Mouse (Mus musculus) gastrocnemius, adult 8-10 months (tissue): ENCODE results near the gene Gpr61. TPM values are rescaled to one million over a fixed set of nuclear protein-coding genes. Genes with fewer than 3 reads are reported as not detected.

Experiments
- DNase-seq, 2 experiments: peaks; one replicate each; pipeline ENCODE4 v3.0.0; 2022; ENCODE audit warnings: low spot score in 2 of 2
- total RNA-seq, 4 experiments: library from RNA; stranded (reverse); gene quantifications; 2 replicates each; pipeline ENCODE4 v1.2.4; 2022

The Gpr61 gene
- total RNA-seq, 4 experiments from 2014 or later = not detected

DNA sequence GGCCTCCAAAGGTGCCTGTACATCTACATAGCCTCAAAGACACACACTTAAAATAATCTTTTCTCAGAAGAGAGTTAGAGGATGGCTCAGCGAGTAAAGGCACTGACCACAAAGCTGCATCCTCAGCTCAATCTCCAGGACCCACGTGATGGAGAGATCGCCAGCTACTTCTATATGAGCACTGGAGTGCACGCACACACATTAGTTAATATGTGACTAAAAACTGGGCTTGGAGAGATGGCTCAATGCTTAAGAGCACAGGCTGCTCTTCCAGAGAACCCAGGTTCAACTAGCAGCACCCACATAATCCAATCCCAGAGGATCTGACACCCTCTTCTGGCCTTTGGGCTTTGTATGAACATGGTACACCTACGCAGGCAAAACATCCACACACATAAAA is 23.5 kb downstream of the Gpr61 start:
- DNase-seq = no peak

DNA sequence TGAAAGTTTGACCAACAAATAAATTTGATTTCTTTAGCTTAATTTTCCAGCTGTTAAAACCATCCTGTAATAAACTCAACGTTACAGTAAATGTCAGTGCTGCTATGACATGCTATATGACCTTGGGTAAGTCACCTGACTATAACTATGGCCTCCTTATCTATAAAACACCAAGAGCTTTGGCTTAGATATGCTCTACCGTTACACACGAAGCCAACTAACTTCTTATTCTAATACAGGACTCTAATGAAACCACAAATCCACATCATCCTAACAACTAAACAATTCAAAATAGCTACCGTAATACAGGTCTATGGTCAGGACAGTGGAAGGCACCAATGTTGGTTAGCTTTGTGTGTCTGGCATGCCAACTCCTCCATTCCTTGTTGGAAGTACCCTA is 24.9 kb downstream of the Gpr61 start:
- no peak for DNase-seq

DNA sequence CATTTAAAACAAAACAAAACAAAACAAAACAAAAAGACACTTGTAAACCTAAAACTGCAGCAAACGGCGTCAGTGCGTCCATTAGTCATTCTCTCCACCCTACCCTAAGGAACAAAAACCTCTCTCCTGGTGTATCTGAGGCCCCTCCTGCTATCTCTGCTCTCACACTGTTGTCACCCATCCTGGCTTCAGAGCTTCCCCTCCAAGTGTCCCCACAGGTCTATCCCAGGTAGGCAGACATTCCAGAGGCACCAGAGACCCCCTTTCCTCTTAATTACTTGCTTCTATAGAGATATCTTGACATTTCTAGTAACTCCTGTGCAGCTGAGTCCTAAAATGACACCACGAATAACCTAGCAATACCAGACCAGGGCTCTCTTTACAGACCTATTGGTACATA is 25.3 kb downstream of the Gpr61 start:
- no peak for DNase-seq

DNA sequence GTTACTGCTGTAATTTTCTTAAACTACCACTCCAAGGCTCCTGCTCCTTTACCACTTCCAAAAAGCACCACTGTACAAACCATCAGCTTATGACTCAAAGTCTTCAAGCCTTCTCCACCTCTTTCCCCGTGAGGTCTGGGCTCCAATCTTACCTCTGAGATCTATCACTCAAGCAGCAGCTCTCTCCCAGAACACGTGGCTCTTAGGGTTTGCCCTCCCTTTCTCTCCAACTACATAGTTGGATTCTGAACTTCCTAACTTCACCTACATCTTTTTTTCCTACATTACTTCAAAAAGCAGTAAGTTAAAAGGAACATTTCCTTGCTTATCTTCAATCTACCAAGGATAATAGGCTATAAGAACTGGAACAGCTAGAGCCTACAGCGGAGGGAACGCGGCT is 26.2 kb downstream of the Gpr61 start:
- DNase-seq = no peak

DNA sequence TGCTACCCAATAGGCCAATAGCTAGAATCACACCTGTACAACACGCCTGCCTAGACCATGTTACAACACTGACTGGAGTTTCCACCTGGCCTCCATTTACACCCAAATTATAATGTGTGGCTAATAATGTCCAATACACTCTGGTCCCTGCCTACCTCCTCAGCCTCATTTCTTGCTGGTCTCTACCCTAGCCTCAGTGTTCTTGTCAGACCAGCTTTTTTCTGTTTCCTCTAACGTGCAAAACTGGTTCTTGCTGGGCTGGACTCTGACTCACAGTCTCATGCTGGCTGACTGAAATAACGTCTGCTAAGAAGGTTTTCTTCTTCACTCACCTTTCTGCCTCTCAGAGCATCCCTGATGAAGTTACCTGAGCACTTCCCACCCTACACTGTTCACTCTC is 28.4 kb downstream of the Gpr61 start:
- no peak for DNase-seq

DNA sequence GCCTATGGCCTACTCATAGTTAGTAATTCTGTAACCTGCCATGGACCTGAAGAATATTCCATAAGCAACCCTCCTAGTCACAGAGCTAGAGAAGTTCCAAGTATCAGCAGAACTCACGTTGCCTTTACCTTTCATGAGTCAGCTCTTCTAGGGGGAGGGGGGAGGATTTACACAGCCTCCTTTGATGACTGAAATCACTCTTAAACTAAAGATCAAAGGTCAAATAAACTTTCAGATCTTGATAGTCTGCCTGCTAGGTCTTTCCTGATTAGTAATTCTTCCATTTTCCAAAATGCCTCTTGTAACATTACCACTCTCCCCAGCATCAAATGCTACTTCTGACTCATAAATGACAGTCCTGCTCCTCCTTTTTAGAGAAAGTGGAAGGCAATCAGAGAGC is 30.6 kb downstream of the Gpr61 start:
- no peak for DNase-seq

DNA sequence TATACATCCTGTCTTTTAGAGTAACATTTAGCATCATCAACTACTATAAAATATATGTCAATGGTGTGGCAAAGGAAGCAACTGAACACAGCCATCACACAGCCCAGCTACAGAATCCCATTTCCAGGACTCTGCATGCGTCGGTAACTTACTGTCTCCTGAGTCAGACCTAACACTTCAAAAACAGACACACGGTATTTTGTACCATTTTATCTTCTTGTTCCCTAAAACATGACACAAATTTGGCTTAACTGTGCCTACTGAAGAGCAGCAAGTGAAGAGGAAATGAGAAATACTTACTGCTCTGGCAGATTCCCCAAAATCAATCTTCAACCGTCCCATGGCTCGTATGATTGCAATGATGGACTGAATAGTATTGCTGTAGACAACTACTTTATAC is 31.4 kb downstream of the Gpr61 start:
- DNase-seq = no peak

DNA sequence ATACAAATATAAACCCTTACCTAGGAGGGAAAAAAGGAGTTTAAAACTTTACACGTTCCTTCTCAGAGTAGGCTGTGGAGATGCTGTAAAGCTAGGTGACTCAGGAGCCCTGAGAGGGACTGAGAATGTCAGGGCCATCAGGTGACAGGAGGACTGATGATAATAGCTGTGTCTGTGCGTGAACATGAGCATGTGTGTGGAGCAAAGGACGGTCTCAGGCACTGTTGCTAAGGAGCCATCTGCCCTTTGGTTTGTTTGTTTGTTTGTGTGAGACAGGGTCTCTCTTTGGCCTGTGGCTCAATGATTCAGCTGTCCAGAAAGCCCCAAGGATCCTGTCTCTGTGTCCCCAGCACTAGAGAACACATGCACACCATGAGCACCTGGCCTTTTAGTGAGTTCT is 33.6 kb downstream of the Gpr61 start:
- DNase-seq = no peak

DNA sequence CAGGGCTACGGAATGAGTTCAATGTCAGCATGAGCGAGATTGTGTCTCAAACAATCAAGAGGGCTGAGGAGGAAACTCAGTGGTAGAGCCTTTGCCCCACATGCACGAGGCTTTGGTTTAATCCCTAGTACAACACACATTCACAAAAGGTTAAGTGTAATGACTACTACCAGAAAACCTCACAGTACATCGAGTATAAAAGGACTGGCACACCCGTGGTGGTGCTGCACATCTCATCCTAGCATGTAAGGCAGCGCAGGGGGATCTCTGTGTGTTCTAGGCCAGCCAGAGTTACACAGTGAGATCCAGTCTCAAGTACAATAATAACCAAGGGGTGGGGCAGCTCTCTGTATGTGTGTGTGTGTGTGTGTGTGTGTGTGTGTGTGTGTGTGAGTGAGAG is 37.2 kb downstream of the Gpr61 start:
- DNase-seq = no peak

DNA sequence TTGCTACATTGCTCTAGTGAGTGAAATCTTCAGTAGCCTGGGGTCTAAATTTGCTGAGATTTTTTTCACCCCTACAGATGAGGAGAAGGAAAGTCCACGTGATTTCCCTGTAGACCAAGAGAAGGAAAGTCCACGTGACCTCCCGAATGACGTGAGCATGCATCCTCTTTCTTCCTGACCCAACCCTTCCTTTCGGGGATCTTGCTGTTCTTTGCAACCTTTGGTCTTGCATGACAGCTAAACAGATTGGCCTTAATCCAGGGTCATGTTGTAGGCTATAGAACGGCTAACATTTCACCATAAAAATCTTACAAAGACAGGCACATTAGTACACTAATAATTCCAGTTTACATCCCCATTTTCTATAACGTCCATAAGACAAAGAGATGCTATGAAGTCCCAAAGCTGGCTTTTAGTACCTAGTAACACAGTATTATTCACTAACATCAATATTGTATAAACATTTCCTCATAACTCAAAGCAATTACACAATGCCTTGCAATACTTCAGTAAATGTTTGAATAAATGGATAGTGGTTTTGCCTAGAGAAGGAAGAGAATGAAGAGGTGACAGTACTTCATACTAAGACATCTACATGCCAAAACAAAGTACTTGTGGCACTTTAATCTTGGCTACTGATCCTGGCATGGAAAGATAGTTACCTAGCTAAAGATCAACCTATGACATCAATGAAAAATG is 40.9 kb downstream of the Gpr61 start:
- no peak for DNase-seq

DNA sequence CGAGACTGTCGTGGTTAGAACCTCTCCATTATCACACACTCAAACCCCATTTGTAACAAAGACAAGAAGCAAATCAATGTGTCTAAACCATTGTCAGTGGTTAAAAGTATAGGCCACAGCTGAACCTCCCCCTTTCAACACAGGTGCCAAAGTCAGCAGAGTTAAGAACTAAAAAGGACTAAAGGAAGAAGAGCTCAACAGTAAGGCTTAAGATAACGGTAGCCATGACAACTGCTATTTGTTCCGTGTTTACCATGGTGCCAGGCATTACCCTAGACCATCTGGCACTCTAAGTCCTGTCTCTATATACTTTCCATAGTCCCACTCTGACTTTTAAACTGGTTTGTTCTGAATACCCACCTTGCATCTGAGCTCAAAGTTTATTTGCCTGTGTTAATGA is 42.0 kb downstream of the Gpr61 start:
- no peak for DNase-seq

DNA sequence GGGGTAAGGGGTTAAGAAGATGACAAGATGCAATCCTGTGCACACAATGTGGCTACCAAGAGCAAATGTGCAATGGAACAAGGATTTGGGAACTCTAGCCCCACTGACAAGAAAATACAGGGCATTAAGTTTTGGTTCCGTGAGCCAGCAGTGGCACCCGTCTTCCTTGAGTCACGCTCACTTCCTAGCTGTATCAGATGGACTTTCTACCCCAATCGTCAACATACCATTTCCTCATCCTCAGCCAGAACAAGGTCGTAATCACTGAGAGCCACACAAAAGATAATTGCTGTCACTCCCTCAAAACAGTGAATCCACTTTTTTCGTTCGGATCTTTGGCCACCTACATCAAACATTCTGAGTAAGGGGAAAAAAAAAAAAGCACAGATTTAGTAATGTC is 42.4 kb downstream of the Gpr61 start:
- DNase-seq = no peak

DNA sequence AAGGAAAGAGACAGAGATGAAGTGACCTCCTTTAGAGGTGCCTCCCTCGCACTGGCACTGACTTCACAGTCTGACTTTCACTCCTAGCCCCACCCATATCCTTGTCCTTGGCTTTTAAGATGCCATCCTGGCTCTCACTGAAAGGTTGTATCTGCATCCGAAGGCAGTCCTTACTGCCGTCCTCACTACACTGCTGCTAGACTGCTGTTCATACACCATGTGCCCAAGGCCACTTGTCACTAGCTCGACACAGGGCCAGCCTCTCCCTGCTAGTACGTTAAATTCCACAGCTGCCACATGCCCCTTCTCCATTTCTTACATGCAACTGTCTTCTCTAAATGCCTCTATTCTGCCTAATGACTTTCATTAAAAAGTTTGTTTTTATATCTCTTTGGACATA is 43.4 kb downstream of the Gpr61 start:
- no peak for DNase-seq

DNA sequence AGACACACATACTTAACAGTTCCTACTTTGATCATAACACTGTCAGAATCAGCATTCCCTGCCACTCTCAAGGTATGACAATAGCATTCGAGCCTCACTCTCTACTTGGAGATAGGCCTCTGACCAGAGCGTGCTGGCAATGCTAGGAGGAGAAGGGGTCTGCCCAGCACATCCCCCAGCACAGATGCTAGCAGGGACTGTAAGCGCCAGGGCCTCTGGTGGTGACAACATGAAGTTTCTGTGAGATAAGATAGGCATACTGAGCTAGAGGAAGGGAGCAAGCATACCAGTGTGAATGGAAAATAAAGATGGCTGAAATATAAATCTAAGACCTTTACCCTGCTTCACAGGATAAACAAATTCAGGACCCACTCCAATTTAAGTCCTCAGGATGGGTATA is 49.4 kb downstream of the Gpr61 start:
- DNase-seq = no peak

DNA sequence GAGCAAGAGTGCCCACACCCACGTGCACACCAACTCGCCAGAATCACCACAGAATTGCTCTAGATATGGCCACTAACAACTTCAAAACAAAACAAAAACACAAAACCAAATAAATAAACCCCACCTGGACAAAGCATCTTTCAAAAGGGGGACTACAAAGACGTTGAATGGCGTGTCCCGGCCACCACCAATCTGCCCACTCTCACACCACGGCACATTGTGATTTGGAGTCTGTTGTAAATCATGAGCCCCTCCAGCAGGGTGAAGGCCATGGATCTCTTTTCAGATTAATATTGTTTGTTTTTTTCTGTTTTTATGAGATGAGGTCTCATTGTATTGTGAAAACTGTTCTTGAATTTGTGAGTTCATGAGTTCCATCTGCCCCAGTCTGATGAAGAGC is 52.6 kb downstream of the Gpr61 start:
- no peak for DNase-seq

DNA sequence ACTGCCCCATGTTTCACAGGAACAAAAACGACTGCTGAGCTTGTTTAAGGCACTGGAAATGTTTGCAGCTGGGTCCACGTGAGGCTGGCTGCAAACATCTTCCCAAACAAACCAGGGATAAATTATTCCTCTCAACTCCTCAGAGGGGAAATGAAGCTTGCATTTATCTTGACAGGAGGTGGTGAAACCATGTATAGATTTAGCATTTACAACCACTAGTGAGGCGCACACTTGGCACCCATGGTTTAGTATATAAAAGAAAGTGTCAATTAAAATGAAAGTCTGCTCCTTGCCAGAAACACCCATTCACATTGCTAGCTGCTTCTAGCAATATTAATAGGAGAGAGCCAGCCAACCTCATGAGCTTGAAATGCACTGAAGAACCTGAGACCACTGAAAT is 53.1 kb downstream of the Gpr61 start:
- DNase-seq = no peak

Other genes starting within 250 kb of the Gpr61 start
- 10 to 100 TPM in 2 of 4 experiments, 1 to 10 TPM in 2; 7.4 to 17.1 (median 10.1) TPM for gene Gstm7, start 223.1 kb downstream of the Gpr61 start, total RNA-seq
- gene Gstm6, start 211.1 kb downstream of the Gpr61 start, total RNA-seq = under 1 TPM in 3 of 4 experiments, not detected in 1; 0.44 to 0.92 (median 0.67) TPM
- not detected for gene Gstm3, start 185.6 kb downstream of the Gpr61 start, total RNA-seq
- gene Gstm2, start 168.4 kb downstream of the Gpr61 start, total RNA-seq = 100 to 1,000 TPM in 2 of 4 experiments, 10 to 100 TPM in 2; 78.6 to 144 (median 111) TPM
- 100 to 1,000 TPM; 166 to 199 (median 185) TPM for gene Gstm1, start 136.9 kb downstream of the Gpr61 start, total RNA-seq
- 10 to 100 TPM; 11.7 to 18.7 (median 14.1) TPM for gene Gstm4, start 110.0 kb downstream of the Gpr61 start, total RNA-seq
- 1 to 10 TPM; 3.1 to 4.4 (median 3.6) TPM for gene Ampd2, start 68.2 kb downstream of the Gpr61 start, total RNA-seq
- gene Gnat2, start 62.1 kb downstream of the Gpr61 start, total RNA-seq = 1 to 10 TPM in 1 of 4 experiments, under 1 TPM in 3; 0.62 to 1.1 (median 0.82) TPM
- gene Gnai3, start 8.7 kb downstream of the Gpr61 start, total RNA-seq = 10 to 100 TPM in 3 of 4 experiments, 1 to 10 TPM in 1; 7.7 to 11.5 (median 10.5) TPM
- 10 to 100 TPM; 30.3 to 36.5 (median 32.6) TPM for gene Amigo1, start 31.5 kb upstream of the Gpr61 start, total RNA-seq
- gene Cyb561d1, start 46.3 kb upstream of the Gpr61 start, total RNA-seq = 1 to 10 TPM; 3.0 to 3.8 (median 3.4) TPM
- 1 to 10 TPM; 5.9 to 7.4 (median 6.6) TPM for gene Atxn7l2, start 56.1 kb upstream of the Gpr61 start, total RNA-seq
- 100 to 1,000 TPM; 240 to 296 (median 244) TPM for gene Sypl2, start 71.8 kb upstream of the Gpr61 start, total RNA-seq
- gene Psma5, start 102.0 kb upstream of the Gpr61 start, total RNA-seq = 10 to 100 TPM; 57.8 to 63.3 (median 60.8) TPM
- 10 to 100 TPM; 50.2 to 56.6 (median 53.5) TPM for gene Sort1, start 129.2 kb upstream of the Gpr61 start, total RNA-seq
- not detected for gene Mybphl, start 210.0 kb upstream of the Gpr61 start, total RNA-seq
- not detected for gene Psrc1, start 229.0 kb upstream of the Gpr61 start, total RNA-seq